Mouse (Mus musculus) left cerebral cortex, postnatal 36 days (tissue): ENCODE measurements around the gene Vmn1r86. TPM values are rescaled to one million over a fixed set of nuclear protein-coding genes. Genes with fewer than 3 reads are reported as not detected.
"Not testable (repeated sequence)": the region's sequence is repeated elsewhere in the genome, so short reads cannot be mapped to it uniquely, and the experiment has no call there.

Experiments used
- DNase-seq, 2 experiments: peaks; one replicate each; pipeline ENCODE4 v3.0.0; 2021 to 2022; ENCODE audit warnings: low spot score in 2 of 2, mixed read lengths in 1 of 2
- intact Hi-C: fragments of 180-260 bp; cut with DNase I; formaldehyde crosslinking; loops from one replicate; pipeline ENCODE4 v1.15.1; 2025
- total RNA-seq, 2 experiments: library from RNA; stranded (reverse); gene quantifications; 2 replicates each; pipeline ENCODE4 v1.2.3; 2021

Gene Vmn1r86
- not detected for total RNA-seq

GRCm38 (mm10) chr7:13119817-13120216 is at the start of gene Vmn1r86:
Vmn1r86 (minus strand) TSS chr7:13119917.
- no peak for DNase-seq
- intact Hi-C loops, result no loop called here

GRCm38 (mm10) chr7:13159268-13159667 is 39.6 kb upstream of the Vmn1r86 start, which contains the start of gene Vmn1r88:
Vmn1r88 (plus strand) TSS chr7:13159568.
- intact Hi-C loops, result no loop called here

GRCm38 (mm10) chr7:13140057-13140456 is 20.3 kb upstream of the Vmn1r86 start, which contains the start of gene Vmn1r87:
Vmn1r87 (minus strand) TSS chr7:13140157.
- no peak for DNase-seq
- intact Hi-C loops, result no loop called here

More at GRCm38 (mm10) chr7:13159268-13159667, 39.6 kb upstream of the Vmn1r86 start, which contains the start of gene Vmn1r88:
- DNase-seq, result no peak

GRCm38 (mm10) chr7:13137340-13137739 is 17.6 kb upstream of the Vmn1r86 start:
- intact Hi-C loops, result no loop called here
- DNase-seq, result no peak

GRCm38 (mm10) chr7:13131856-13132255 is 12.1 kb upstream of the Vmn1r86 start:
- intact Hi-C loops, result no loop called here
- DNase-seq, result no peak

GRCm38 (mm10) chr7:13123554-13124153 is 3.9 kb upstream of the Vmn1r86 start:
- DNase-seq, intact Hi-C loops: not testable (repeated sequence)

- no peak for DNase-seq
- intact Hi-C loops, result no loop called here
These were observed 24.6 kb downstream of the Vmn1r86 start, which contains the start of gene Vmn1r85 for GRCm38 (mm10) chr7:13095073-13095472. Vmn1r85 (minus strand) TSS chr7:13095173.

GRCm38 (mm10) chr7:13072293-13072692 is 47.4 kb downstream of the Vmn1r86 start:
- intact Hi-C loops, result loop anchor here (5.0 kb wide), 2 partner anchors 440 to 1245 kb away; no protein-coding TSS in a partner anchor
- no peak for DNase-seq

- DNase-seq, intact Hi-C loops: not testable (repeated sequence)
These were observed 56.3 kb downstream of the Vmn1r86 start for GRCm38 (mm10) chr7:13063399-13063798.

- no peak for DNase-seq
- intact Hi-C loops, result no loop called here
These were observed 60.2 kb downstream of the Vmn1r86 start for GRCm38 (mm10) chr7:13059536-13059935.

- intact Hi-C loops, result no loop called here
- no peak for DNase-seq
These were observed 62.6 kb downstream of the Vmn1r86 start for GRCm38 (mm10) chr7:13056913-13057700.

- intact Hi-C loops, result loop anchor here (5.0 kb wide), 1 partner anchor 223 kb away; the partner anchor contains the start of genes Lig1 and Zswim9
- DNase-seq, result peak; percentile 93 to 94
These were observed 65.3 kb downstream of the Vmn1r86 start, which contains the start of gene Mzf1 for GRCm38 (mm10) chr7:13054287-13055010. Mzf1 (minus strand) TSS chr7:13054764.

GRCm38 (mm10) chr7:13053961-13054286 is 65.8 kb downstream of the Vmn1r86 start:
- intact Hi-C loops, result loop anchor here (2.0 to 5.0 kb wide), 2 partner anchors 15 to 223 kb away; partner anchors contain the start of genes Lig1, Ube2m and Zswim9
- no peak for DNase-seq

GRCm38 (mm10) chr7:13053501-13053900 is 66.2 kb downstream of the Vmn1r86 start:
- intact Hi-C loops, result loop anchor here (2.0 to 5.0 kb wide), 2 partner anchors 15 to 224 kb away; partner anchors contain the start of genes Lig1, Ube2m and Zswim9
- DNase-seq, result no peak

GRCm38 (mm10) chr7:13053001-13053400 is 66.7 kb downstream of the Vmn1r86 start:
- intact Hi-C loops, result loop anchor here (2.0 to 5.0 kb wide), 2 partner anchors 14 to 224 kb away; partner anchors contain the start of genes Lig1, Ube2m and Zswim9
- DNase-seq, result no peak

Other genes with a start within 250 kb of the Vmn1r86 start
- gene Zfp128, start 238.7 kb downstream of the Vmn1r86 start, total RNA-seq, result 1 to 10 TPM; 7.0 to 7.6 TPM
- gene Zscan22, start 222.1 kb downstream of the Vmn1r86 start, total RNA-seq, result 10 to 100 TPM; 12.2 to 15.5 TPM
- gene Rps5, start 197.6 kb downstream of the Vmn1r86 start, total RNA-seq, result 100 to 1,000 TPM; 335 to 413 TPM
- under 1 TPM; 0.86 to 0.99 TPM for gene Rnf225, start 192.5 kb downstream of the Vmn1r86 start, total RNA-seq
- gene Zfp324, start 154.1 kb downstream of the Vmn1r86 start, total RNA-seq, result 10 to 100 TPM in 1 of 2 experiments, 1 to 10 TPM in 1; 9.4 to 11.7 TPM
- 1 to 10 TPM; 6.7 to 9.7 TPM for gene Zfp446, start 142.1 kb downstream of the Vmn1r86 start, total RNA-seq
- under 1 TPM in 1 of 2 experiments, not detected in 1; 0.34 TPM for gene Slc27a5, start 121.7 kb downstream of the Vmn1r86 start, total RNA-seq
- 100 to 1,000 TPM; 199 to 217 TPM for gene Trim28, start 120.8 kb downstream of the Vmn1r86 start, total RNA-seq
- 10 to 100 TPM; 35.8 to 36.5 TPM for gene Zbtb45, start 109.9 kb downstream of the Vmn1r86 start, total RNA-seq
- gene Chmp2a, start 85.1 kb downstream of the Vmn1r86 start, total RNA-seq, result 100 to 1,000 TPM; 124 to 136 TPM
- gene Ube2m, start 81.6 kb downstream of the Vmn1r86 start, total RNA-seq, result 100 to 1,000 TPM; 210 to 252 TPM
- gene Mzf1, start 65.2 kb downstream of the Vmn1r86 start, total RNA-seq, result 10 to 100 TPM; 12.2 to 15.8 TPM
- gene Vmn1r85, start 24.7 kb downstream of the Vmn1r86 start, total RNA-seq, result not detected
- not detected for gene Vmn1r87, start 20.2 kb upstream of the Vmn1r86 start, total RNA-seq
- under 1 TPM; 0.07 to 0.09 TPM for gene Vmn1r88, start 39.7 kb upstream of the Vmn1r86 start, total RNA-seq
- not detected for gene Vmn1r89, start 93.1 kb upstream of the Vmn1r86 start, total RNA-seq
- 1 to 10 TPM; 7.0 to 7.8 TPM for gene Lig1, start 157.4 kb upstream of the Vmn1r86 start, total RNA-seq
- gene Zswim9, start 158.8 kb upstream of the Vmn1r86 start, total RNA-seq, result 10 to 100 TPM; 13.4 to 15.9 TPM
- under 1 TPM; 0.25 to 0.43 TPM for gene Pla2g4c, start 204.7 kb upstream of the Vmn1r86 start, total RNA-seq